Mouse (Mus musculus): ENCODE data around the gene Atp1a2. TPM values are rescaled to one million over a fixed set of nuclear protein-coding genes. Genes with fewer than 3 reads are reported as not detected.
"Not testable (repeated sequence)": the region's sequence is repeated elsewhere in the genome, so short reads cannot be mapped to it uniquely, and the experiment has no call there.

The Atp1a2 gene
- polyA plus RNA-seq, 1 experiment from 2014 or later, result 13.7 TPM

DNA sequence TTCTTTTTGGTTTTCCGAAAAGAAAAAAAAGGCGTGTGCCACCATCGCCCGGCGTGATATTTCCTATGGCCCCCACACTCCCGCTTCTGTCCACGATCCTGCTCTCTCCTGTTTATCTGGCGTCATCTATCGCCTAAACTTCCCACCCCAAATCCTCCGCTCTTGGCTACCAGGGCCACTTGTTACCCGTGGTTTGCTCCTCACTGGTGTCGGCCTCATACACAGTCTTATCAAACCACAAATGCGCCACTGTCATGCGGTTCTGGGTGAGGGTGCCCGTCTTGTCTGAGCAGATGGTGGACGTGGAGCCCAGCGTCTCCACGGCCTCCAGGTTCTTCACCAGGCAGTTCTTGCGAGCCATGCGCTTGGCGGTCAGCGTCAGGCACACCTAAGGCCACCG lies 53.2 kb downstream of the Atp1a2 start:
- H3K4me2 ChIP-seq (replicated peaks), result peak overlapping the region; percentile 21; the same call in 1 of the 2 replicates

DNA sequence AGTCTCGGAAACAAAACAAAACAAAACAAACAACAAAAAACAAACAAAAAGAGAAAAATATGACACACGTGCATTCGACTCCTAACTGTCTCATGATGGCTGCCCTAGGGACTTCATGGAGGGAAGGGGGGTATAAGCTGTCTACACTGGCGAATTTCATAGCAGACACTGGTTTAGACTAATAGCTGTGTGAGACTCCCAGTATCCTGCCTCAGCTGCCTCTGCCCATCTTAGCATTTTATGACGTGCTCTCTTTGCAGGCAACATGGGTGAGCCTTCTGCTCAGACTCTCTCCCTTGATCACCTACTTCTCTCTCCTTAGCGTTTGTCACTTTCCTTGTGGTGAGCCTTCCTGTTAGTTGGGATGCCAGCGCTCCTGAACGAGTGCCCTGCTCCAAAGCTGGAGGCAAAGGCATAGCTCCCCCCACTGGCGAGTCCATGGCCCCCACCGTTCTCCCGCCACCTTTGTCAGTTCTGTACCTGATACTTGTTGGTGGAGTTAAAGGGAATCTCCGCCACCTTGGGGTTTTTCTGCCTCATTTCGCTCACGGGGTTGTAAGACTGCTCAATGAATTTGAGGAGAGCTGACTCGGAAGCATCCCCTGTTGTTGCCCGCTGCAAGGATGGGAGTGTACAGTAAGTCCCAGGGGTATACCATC lies 54.2 kb downstream of the Atp1a2 start:
- Histone ChIP-seq H3K36me3 (no peaks in the 10 kb centered on the region), H3K9ac (no peak overlapping the region), H3K4me1 (peaks cover 37% of the 10 kb centered on the region), H3K27me3 (peaks cover 21% of the 10 kb centered on the region), H3K4me2 (replicated peaks) (peak overlapping the region; percentile 21), H3K4me3 (no peak overlapping the region), H3K27ac (no peak overlapping the region), H3K9me3 (replicated peaks) (no peaks in the 10 kb centered on the region)
- WGBS, result 32% methylated on average over 16 of the region's 16 CpGs
- no peak for ATAC-seq (ENCODE audit: low FRiP score)

More for the DNA sequence above, 53.2 kb downstream of the Atp1a2 start:
- peaks cover 37% of the 10 kb centered on the region for H3K4me1 ChIP-seq
- not testable (repeated sequence) for H3K4me3 ChIP-seq; H3K36me3 ChIP-seq; H3K27ac ChIP-seq; H3K9ac ChIP-seq; ATAC-seq (ENCODE audit: low FRiP score); H3K9me3 ChIP-seq (replicated peaks)
- peaks cover 21% of the 10 kb centered on the region for H3K27me3 ChIP-seq
- WGBS, result 43% methylated on average over 23 of the region's 23 CpGs

DNA sequence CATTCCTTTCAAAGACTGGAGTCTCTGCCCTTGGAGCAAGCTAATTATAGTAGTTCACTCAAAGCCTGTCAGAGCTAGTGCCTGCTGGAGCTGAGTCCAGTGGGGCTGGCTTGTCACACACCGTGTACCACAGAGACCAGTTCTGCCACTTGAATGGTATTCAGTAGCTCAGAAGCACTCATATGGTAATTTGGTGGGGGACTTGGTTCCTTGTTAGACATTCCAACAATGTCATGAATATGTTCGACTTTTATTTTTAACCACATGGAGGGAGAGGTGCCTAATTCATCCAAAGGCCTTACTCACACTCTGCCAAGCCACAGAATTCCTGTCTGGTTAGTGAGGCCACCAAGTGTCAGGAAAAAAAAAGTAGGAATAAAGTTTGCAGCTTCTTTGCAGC lies 55.5 kb downstream of the Atp1a2 start:
- Histone ChIP-seq H3K4me2 (replicated peaks) (no peak overlapping the region), H3K4me1 (peaks cover 35% of the 10 kb centered on the region), H3K4me3 (no peak overlapping the region), H3K27me3 (peaks cover 21% of the 10 kb centered on the region), H3K36me3 (no peaks in the 10 kb centered on the region), H3K9me3 (replicated peaks) (no peaks in the 10 kb centered on the region), H3K9ac (no peak overlapping the region), H3K27ac (0 out of 2 replicates have a peak overlapping the region, but pooled peaks have one; percentile 23)
- 19% methylated on average over 2 of the region's 2 CpGs for WGBS
- ATAC-seq (ENCODE audit: low FRiP score), result peak; percentile 76

DNA sequence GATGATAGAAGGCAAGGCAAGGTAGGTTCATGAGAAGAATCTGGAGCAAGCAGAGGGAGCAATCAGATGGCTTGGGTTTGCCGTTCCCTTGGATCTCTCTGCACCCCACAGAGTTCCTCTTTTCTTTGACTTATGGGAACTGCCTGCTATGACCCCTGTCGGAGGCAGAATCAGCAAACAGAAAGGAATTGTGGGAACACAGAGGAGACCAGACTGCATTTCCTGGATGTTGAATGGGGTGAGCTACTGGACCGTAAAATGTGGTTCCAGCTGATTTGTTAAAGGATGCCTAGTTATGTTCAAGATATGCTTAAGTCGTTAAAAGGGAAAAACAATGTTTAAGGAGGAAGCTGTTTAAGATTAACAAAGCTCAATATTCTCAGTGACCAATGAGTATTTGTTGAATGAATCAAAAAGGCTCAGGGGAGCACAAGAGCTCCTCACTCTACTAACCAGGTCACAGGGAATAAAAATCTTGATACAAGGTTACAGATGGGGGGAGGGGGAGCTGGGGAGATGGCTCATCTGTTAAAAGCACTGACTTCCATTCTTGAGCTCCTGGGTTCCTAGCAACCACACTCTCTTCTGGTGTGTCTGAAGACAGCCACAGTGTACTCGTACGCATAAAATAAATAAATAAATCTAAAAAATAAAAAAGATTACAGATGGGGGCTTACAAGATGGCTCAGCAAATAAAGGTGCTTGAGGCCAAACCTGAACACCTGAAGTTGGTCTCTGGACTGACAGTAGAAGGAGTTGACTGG lies 56.7 kb downstream of the Atp1a2 start:
- ATAC-seq (ENCODE audit: low FRiP score), result no peak
- H3K27ac ChIP-seq, result no peak overlapping the region; the same call in 1 of the 2 replicates
- H3K4me3 ChIP-seq, result no peak overlapping the region
- 25% methylated on average over 6 of the region's 6 CpGs for WGBS
- H3K4me1 ChIP-seq, result peaks cover 35% of the 10 kb centered on the region
- H3K9ac ChIP-seq, result no peak overlapping the region
- no peaks in the 10 kb centered on the region for H3K9me3 ChIP-seq (replicated peaks)
- H3K4me2 ChIP-seq (replicated peaks), result no peak overlapping the region
- peaks cover 21% of the 10 kb centered on the region for H3K27me3 ChIP-seq
- H3K36me3 ChIP-seq, result no peaks in the 10 kb centered on the region

DNA sequence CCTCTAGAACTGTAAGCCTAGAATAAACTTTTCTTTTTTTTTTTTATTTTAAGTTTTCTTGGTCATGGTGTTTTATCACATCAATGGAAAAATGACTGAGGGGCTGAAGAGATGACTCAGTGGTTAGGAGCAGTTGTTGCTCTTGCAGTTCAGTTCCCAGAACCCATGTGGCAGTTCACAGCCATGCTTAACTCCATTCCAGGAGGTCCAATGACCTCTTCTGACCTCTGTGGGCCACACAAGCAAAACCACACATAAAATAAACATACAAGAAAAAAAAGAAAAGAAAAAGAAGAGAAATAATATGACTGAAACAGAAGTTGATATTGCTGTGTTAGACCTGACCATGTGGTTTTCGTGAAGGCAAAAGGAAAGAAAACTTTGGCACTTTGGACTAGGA lies 68.6 kb downstream of the Atp1a2 start:
- Histone ChIP-seq H3K36me3 (no peaks in the 10 kb centered on the region), H3K4me2 (replicated peaks) (no peak overlapping the region), H3K27me3 (no peaks in the 10 kb centered on the region), H3K4me1 (no peaks in the 10 kb centered on the region), H3K27ac (no peak overlapping the region), H3K9me3 (replicated peaks) (no peaks in the 10 kb centered on the region), H3K9ac (no peak overlapping the region), H3K4me3 (no peak overlapping the region)
- no peak for ATAC-seq (ENCODE audit: low FRiP score)
- 86% methylated on average over 1 of the region's 1 CpGs for WGBS

DNA sequence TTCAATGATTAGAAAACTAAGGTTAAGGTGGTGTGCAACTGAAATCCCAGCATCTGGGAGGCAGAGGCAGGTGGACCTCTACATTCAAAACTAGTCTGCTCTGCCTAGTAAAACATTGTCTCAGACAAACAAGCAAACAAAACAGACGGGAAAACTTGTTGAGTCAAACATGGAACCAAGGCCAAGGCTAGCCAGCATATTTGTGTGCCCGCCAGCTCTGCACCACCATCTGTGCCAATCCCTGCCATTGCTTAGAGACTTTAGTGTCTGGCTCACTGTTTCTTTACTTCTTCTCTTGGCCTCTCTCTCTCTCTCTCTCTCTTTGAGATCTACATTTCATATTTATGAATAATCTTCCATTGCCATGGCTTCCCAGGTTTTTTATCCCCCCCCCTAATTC lies 69.7 kb downstream of the Atp1a2 start:
- no peaks in the 10 kb centered on the region for H3K4me1 ChIP-seq
- 88% methylated on average over 2 of the region's 2 CpGs for WGBS
- no peaks in the 10 kb centered on the region for H3K36me3 ChIP-seq
- ATAC-seq (ENCODE audit: low FRiP score), result no peak
- no peak overlapping the region for H3K4me3 ChIP-seq
- no peak overlapping the region for H3K4me2 ChIP-seq (replicated peaks)
- no peaks in the 10 kb centered on the region for H3K27me3 ChIP-seq
- no peak overlapping the region for H3K9ac ChIP-seq
- no peak overlapping the region for H3K27ac ChIP-seq
- no peaks in the 10 kb centered on the region for H3K9me3 ChIP-seq (replicated peaks)

Other genes starting within 250 kb of the Atp1a2 start
- 14.5 and 15.3 TPM in 2 replicates for gene Nhlh1, start 240.5 kb downstream of the Atp1a2 start, polyA plus RNA-seq (2016; fragmentation: Nextera tagmentation; extraction: Ambion mirVana)
- 233 and 256 TPM in 2 replicates for gene Copa, start 215.5 kb downstream of the Atp1a2 start, polyA plus RNA-seq (2016; fragmentation: Nextera tagmentation; extraction: Ambion mirVana)
- gene Ncstn, start 215.3 kb downstream of the Atp1a2 start, polyA plus RNA-seq (2016; fragmentation: Nextera tagmentation; extraction: Ambion mirVana), result 128 and 132 TPM in 2 replicates
- gene Pex19, start 171.3 kb downstream of the Atp1a2 start, polyA plus RNA-seq (2016; fragmentation: Nextera tagmentation; extraction: Ambion mirVana), result 178 and 183 TPM in 2 replicates
- gene Dcaf8, start 150.0 kb downstream of the Atp1a2 start, polyA plus RNA-seq (2016; fragmentation: Nextera tagmentation; extraction: Ambion mirVana), result 136 and 137 TPM in 2 replicates
- 322 and 363 TPM in 2 replicates for gene Pea15a, start 91.3 kb downstream of the Atp1a2 start, polyA plus RNA-seq (2016; fragmentation: Nextera tagmentation; extraction: Ambion mirVana)
- gene Casq1, start 78.2 kb downstream of the Atp1a2 start, polyA plus RNA-seq (2016; fragmentation: Nextera tagmentation; extraction: Ambion mirVana), result 2.3 and 3.8 TPM in 2 replicates
- not detected in 2 replicates for gene Atp1a4, start 39.6 kb downstream of the Atp1a2 start, polyA plus RNA-seq (2016; fragmentation: Nextera tagmentation; extraction: Ambion mirVana)
- gene Igsf8, start 36.4 kb downstream of the Atp1a2 start, polyA plus RNA-seq (2016; fragmentation: Nextera tagmentation; extraction: Ambion mirVana), result 147 and 159 TPM in 2 replicates
- 1.2 and 2.0 TPM in 2 replicates for gene Kcnj9, start 31.3 kb upstream of the Atp1a2 start, polyA plus RNA-seq (2016; fragmentation: Nextera tagmentation; extraction: Ambion mirVana)
- 0.53 and 0.83 TPM in 2 replicates for gene Kcnj10, start 43.1 kb upstream of the Atp1a2 start, polyA plus RNA-seq (2016; fragmentation: Nextera tagmentation; extraction: Ambion mirVana)
- gene Pigm, start 78.5 kb upstream of the Atp1a2 start, polyA plus RNA-seq (2016; fragmentation: Nextera tagmentation; extraction: Ambion mirVana), result 9.4 and 9.8 TPM in 2 replicates
- 0.27 and 0.40 TPM in 2 replicates for gene Slamf9, start 177.3 kb upstream of the Atp1a2 start, polyA plus RNA-seq (2016; fragmentation: Nextera tagmentation; extraction: Ambion mirVana)
- gene Igsf9, start 183.7 kb upstream of the Atp1a2 start, polyA plus RNA-seq (2016; fragmentation: Nextera tagmentation; extraction: Ambion mirVana), result 69.9 and 82.2 TPM in 2 replicates
- 53.2 and 64.5 TPM in 2 replicates for gene Tagln2, start 202.0 kb upstream of the Atp1a2 start, polyA plus RNA-seq (2016; fragmentation: Nextera tagmentation; extraction: Ambion mirVana)
- 3.3 and 4.4 TPM in 2 replicates for gene Cfap45, start 222.7 kb upstream of the Atp1a2 start, polyA plus RNA-seq (2016; fragmentation: Nextera tagmentation; extraction: Ambion mirVana)